Mouse (Mus musculus) right cerebral cortex, postnatal 25 days (tissue): Measurements from ENCODE around the gene Sec14l4.
A peak's percentile ranks its signal among the peaks of the same experiment; 100 is the strongest.
"Not testable (repeated sequence)": the region's sequence is repeated elsewhere in the genome, so short reads cannot be mapped to it uniquely, and the experiment has no call there.

ENCODE experiments used
- DNase-seq: peaks from one replicate; pipeline ENCODE4 v3.0.0; 2022

Gene Sec14l4

DNA sequence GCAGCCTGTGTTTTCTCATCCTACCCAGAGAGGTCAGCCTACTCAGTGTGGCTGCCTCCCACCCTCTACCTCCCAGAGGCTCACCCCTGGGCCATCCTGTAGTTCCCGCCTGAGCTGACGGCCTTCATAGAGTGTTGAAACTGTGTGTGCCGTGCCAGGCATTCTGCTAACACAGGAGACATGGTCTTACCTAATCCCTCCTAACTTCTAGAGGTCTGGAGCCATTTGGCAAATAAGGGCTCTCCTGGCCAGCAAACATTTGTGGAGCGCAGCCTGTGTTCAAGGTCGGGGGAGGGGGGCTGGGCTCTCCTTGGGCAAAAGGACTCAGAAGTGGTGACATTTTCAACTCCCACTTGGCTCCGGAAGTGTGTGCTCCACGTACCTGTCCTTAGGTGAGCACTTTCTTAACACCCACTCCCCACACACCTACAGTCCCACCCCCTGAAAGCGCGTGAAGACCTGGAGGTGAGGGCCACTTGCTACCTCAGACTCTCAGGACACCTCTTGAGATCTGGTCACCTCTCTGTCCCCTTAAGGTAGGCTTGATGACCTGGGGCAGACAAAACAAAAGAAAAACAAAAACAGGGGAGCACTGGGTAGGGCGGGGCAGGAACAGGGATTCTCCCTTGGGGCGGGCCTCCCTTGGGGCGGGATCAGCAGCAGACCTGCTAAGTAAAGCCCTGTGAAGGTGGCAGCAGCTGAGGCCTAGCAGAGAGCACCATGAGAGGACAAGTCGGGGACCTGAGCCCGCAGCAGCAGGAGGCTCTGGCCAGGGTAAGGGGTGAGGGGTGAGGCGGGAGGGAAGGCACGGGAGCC, at the start of gene Sec14l4:
TSS of gene Sec14l4 (plus strand) at position 337 of the 816 bp plus-strand sequence.
- no peak for DNase-seq

- DNase-seq = no peak
Observed at GRCm38 (mm10) chr11:3981536-3981935, 49.7 kb upstream of the Sec14l4 start.

GRCm38 (mm10) chr11:3982275-3983209, 48.7 kb upstream of the Sec14l4 start:
- DNase-seq = no peak

DNA sequence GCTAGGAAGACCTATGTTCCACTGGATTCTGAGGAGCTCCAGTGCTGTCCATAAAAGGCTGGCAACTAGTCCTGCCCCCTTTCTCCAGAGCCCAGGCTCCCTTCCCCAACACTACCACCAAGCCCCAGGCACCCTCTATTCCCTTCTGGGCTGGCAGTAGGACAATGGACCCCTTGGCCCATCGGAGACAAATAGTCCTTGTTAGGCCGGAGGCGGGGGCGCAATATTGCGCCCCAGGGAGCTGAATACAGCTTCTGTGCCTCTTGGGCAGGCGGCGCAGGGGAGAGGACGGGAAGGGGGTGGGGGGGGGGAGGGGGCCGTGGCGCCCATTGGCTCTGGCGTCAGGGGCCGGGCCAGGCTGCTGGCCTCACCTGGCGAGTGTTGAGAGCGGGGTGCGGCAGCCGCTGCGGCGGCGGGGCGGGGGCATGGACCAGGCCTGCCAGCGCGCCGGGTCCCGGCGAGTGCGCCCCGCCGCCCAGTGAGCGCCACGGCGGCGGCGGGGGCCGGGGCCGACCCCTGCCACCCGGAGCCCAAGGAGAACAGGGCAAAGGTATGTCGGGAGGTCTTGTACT, 47.9 kb upstream of the Sec14l4 start, which contains the start of gene Gal3st1:
TSS of gene Gal3st1 (plus strand) at position 346 of the 572 bp plus-strand sequence.
- DNase-seq = peak; percentile 43

DNA sequence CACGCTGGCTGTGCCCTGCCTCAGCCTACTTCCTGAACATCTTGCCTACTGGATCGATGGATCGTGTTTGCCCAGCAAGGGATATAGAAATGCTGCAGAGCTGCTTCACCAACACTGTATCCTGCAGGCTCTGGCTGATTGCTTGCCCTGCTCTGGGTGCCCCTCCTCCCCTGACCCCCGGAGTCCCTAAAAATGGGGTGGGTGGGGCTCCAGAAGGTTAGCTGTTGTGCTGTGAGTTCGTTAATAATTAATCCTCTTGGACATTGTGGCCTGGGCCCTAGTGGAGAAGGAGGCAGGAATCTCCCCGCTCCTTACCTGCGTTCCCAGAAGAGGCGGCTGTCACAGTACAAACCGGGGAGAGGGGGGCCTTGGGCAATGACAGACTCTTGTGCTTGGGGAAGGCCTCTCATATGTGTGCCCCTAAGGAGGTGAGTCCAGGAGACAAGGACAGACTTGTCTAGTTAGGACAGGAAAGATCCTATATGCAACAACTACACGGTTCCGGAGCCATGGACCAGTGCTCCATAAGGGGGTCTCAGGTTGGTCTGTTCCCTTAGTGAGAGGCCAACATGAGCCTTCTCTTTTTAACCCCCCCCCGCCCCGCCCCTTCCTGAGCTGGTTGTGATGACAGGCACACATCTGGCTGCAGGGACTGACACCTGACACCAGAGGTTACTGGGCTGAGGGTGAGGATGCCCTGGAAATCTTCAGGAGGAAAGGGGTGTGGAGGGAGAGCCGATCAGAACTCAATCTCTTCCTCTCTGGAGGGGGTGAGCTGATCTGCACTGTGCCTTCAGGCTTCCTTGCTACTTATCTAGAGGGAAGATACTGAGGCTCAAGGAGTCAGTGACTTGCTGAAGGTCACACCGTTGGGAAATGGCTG, 47.2 kb upstream of the Sec14l4 start:
- DNase-seq = no peak

DNA sequence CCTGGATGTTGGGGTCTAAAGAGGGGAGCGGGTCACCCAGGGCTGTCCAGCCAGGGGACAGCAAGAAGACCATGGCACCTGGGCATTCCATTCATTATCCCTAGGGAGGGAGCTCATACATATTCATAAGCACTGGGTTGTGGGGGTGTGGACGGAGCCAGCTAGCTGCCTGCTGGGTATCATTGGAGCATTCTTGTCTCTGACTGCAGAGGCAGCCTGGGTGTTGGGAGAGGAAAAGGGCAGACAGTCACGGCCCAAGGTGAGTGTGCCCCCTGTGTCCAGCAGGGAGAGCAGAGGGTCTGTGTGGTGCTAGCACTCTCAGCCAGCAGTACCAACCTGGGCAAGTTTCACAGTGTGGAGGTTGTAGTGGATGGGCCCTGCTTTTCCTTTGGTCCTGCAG, 41.5 kb upstream of the Sec14l4 start:
- DNase-seq = no peak

DNA sequence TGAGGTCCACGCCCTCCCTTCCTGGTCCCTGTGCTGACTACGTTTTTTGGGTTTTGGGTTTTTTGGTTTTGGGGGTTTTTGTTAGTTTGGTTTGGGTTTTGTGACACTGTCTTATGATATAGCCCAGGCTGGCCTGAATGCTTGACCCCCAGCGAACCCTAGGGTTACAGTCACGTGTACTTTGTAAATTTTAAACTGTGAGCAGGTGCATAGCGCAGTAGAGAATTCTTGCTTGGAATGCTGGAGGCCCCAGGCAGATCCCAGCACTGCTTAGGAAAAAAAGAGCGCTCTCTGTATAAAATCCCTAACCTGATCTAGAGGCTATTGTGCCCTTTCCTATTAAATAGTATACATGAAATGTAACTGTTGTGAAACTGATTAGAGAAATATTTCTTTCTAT, 38.1 kb upstream of the Sec14l4 start:
- DNase-seq = no peak

DNA sequence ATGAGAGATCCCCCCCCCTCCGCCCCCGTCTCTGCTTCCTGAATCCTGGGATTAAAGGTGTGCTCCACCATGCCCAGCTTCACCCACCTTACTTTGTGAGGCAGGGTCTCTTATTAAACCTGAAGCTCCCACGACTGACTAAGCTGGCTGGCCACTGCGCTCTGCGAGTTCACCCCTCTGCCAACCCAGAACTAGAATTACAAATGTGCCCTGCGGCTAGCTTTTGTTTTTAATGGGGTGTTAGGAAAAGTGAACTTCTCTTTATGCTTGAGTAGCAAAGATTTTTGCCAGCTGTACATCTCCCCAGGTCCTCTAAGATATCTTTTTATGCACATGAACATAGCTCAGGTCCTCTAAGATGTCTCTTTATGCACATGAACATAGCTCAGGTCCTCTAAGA, 37.3 kb upstream of the Sec14l4 start:
- DNase-seq = no peak

GRCm38 (mm10) chr11:3995511-3995910, 35.8 kb upstream of the Sec14l4 start:
- no peak for DNase-seq

- DNase-seq = no peak
Observed at GRCm38 (mm10) chr11:3996840-3997239, 34.4 kb upstream of the Sec14l4 start.

GRCm38 (mm10) chr11:3997978-3998720, 33.1 kb upstream of the Sec14l4 start:
- DNase-seq = no peak

DNA sequence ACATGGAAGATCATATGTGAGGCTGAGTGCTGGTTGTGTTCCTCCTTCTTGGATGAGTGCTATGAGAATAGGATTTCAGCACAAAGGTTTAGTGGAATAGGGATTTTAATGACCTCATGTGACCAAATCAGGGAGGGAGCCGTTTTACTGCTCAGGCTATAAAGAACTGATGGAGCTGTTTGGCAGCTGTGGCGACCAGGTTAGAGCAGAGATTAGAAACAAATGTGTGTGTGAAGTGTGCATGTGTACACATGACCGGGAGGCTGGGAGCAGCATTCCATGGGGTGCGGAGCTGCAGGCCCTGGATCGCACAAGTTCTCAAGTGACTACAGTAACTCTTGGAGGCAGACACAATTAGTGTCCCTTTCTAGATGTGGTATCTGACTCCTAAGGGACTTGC, 31.7 kb upstream of the Sec14l4 start:
- DNase-seq = no peak

GRCm38 (mm10) chr11:4001603-4002002, 29.7 kb upstream of the Sec14l4 start:
- peak; percentile 70 for DNase-seq

- no peak for DNase-seq
Observed at GRCm38 (mm10) chr11:4005220-4005805, 25.9 kb upstream of the Sec14l4 start.

DNA sequence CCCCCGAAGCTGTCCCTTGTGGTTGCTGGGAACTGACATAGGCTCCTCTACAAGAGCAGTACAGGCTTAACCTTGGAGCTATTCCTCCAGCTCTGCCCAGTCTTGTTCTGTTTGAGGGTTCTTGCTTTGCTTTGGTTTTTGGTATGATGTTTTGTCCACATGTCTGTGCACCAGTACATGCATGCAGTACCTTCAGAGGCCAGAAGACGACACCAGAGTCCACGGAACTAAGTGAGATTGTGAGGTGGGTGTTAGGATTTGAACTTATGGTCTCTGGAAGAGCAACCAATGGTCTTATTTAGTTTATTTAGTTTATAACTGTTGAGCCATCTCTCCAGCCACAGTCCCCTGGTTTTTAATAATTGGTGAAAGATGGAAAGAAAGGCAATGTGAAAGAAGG, 24.8 kb upstream of the Sec14l4 start:
- DNase-seq = no peak

GRCm38 (mm10) chr11:4012616-4013015, 18.6 kb upstream of the Sec14l4 start:
- no peak for DNase-seq

GRCm38 (mm10) chr11:4015796-4016195, 15.5 kb upstream of the Sec14l4 start:
- not testable (repeated sequence) for DNase-seq

GRCm38 (mm10) chr11:4022111-4022510, 9.2 kb upstream of the Sec14l4 start:
- not testable (repeated sequence) for DNase-seq

GRCm38 (mm10) chr11:4023321-4023720, 7.9 kb upstream of the Sec14l4 start:
- no peak for DNase-seq

DNA sequence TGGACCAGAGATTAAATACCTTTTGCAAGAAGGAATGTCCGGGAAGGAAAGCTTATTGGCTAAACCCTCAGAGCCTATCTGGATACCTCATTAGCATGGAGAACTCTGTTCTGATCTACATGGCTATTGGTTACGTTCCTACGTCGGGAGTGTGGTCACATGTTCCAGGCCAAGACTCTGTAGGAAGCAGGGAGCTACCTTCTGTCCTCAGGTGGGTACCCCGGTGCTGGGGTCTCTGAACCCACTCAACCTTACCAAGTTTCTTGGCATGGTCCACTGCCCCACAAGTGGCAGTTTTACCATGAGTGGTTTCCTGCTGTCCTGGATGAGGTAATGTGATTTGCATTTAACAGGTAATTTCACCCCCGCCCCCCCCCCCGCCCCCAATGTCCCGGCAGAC, 4.2 kb upstream of the Sec14l4 start:
- no peak for DNase-seq
